Comparison of ENCODE assay signal across 12 mouse cellular contexts in genomic region chr14:20024888-20025719, GRCm38 (mm10). TPM values are rescaled to one million over a fixed set of nuclear protein-coding genes. Genes with fewer than 3 reads are reported as not detected.
A peak's percentile ranks its signal among the peaks of the same experiment; 100 is the strongest.
DNase-seq lines count a peak whose midpoint lies in the region; ATAC-seq and TF ChIP-seq lines count a peak whose summit lies in the region.
"Had no signal": no experiment of that assay in that cellular context is flagged by ENCODE, and none has a peak within 500 bp of the region (broad histone marks: within the 10 kb centered on the region; RNA-seq: fewer than 3 reads in every experiment).

No protein-coding gene starts in this region.

- H3K4me2 ChIP-seq in heart, embryonic 11.5 days = peak overlapping the region; percentile 16; the same call in 1 of the 2 replicates
- peak overlapping the region; percentile 54 for H3K4me2 ChIP-seq in liver, postnatal 0 days (ENCODE audit: low read depth, low read length)
- H3K4me2 ChIP-seq in forebrain, embryonic 14.5 days (ENCODE audit: low read length) = no peak overlapping the region
- H3K4me2 ChIP-seq in hindbrain, embryonic 13.5 days = no peak overlapping the region
- H3K4me2 ChIP-seq: limb, embryonic 12.5 days; neural tube, embryonic 15.5 days; stomach, embryonic 15.5 days had no signal

- no peak for TF ChIP-seq CTCF in bone marrow, adult 2 months (IDR thresholded peaks at IDR 0.05; ENCODE audit: control insufficient read depth, insufficient read depth, low read length)
- no peak for TF ChIP-seq CTCF in liver, postnatal 0 days (IDR thresholded peaks at IDR 0.05; ENCODE audit: low read depth)

- H3K36me3 ChIP-seq in heart, embryonic 11.5 days (ENCODE audit: control insufficient read depth, insufficient read depth, low read length) = no peaks in the 10 kb centered on the region
- no peaks in the 10 kb centered on the region for H3K36me3 ChIP-seq in heart, embryonic 10.5 days
- no peaks in the 10 kb centered on the region for H3K36me3 ChIP-seq in liver, postnatal 0 days (replicated peaks; ENCODE audit: insufficient read depth, low read length)
- H3K36me3 ChIP-seq in forebrain, embryonic 14.5 days (ENCODE audit: control insufficient read depth, insufficient read depth, low read length) = no peaks in the 10 kb centered on the region
- no peaks in the 10 kb centered on the region for H3K36me3 ChIP-seq in hindbrain, embryonic 13.5 days
- H3K36me3 ChIP-seq: limb, embryonic 12.5 days; neural tube, embryonic 15.5 days; stomach, embryonic 15.5 days had no signal

- 45% methylated on average over 6 of the region's 6 CpGs for WGBS in heart, embryonic 11.5 days (ENCODE audit: insufficient replicate concordance)
- WGBS in heart, embryonic 10.5 days = 52% methylated on average over 6 of the region's 6 CpGs
- 4% methylated on average over 6 of the region's 6 CpGs for WGBS in bone marrow, adult 2 months
- 27% methylated on average over 6 of the region's 6 CpGs for WGBS in liver, postnatal 0 days (ENCODE audit: insufficient replicate concordance)
- WGBS in forebrain, embryonic 14.5 days = 75% methylated on average over 6 of the region's 6 CpGs
- WGBS in hindbrain, embryonic 13.5 days = 69% methylated on average over 6 of the region's 6 CpGs

- no peak for ATAC-seq in heart, embryonic 11.5 days (replicated peaks; ENCODE audit: insufficient number of reproducible peaks, low FRiP score, low TSS enrichment)
- ATAC-seq in liver, postnatal 0 days = peak; percentile 56; the same call in 1 of the 2 replicates
- ATAC-seq in forebrain, embryonic 14.5 days = no peak
- ATAC-seq in hindbrain, embryonic 13.5 days (ENCODE audit: low FRiP score) = no peak

- no peak for TF ChIP-seq POLR2A in bone marrow, adult 2 months (IDR thresholded peaks at IDR 0.05; ENCODE audit: borderline replicate concordance, control insufficient read depth, low read depth, low read length)

- H3K4me1 ChIP-seq in heart, embryonic 11.5 days (ENCODE audit: control insufficient read depth, insufficient read depth, low read length) = peaks cover 5% of the 10 kb centered on the region
- peaks cover 6% of the 10 kb centered on the region for H3K4me1 ChIP-seq in heart, embryonic 10.5 days
- H3K4me1 ChIP-seq in bone marrow, adult 2 months (ENCODE audit: control insufficient read depth, insufficient read depth, low read length) = peaks cover 4% of the 10 kb centered on the region
- H3K4me1 ChIP-seq in liver, postnatal 0 days (ENCODE audit: insufficient read depth) = peaks cover 5% of the 10 kb centered on the region; the same call in 1 of the 2 replicates
- no peaks in the 10 kb centered on the region for H3K4me1 ChIP-seq in forebrain, embryonic 14.5 days (ENCODE audit: control insufficient read depth, insufficient read depth, low read length)
- H3K4me1 ChIP-seq in hindbrain, embryonic 13.5 days (replicated peaks) = no peaks in the 10 kb centered on the region
- H3K4me1 ChIP-seq: limb, embryonic 12.5 days; neural tube, embryonic 15.5 days; stomach, embryonic 15.5 days had no signal

- H3K4me3 ChIP-seq in heart, embryonic 11.5 days (ENCODE audit: low read depth, low read length) = no peak overlapping the region
- H3K4me3 ChIP-seq in heart, embryonic 10.5 days = no peak overlapping the region
- peak overlapping the region; percentile 32 for H3K4me3 ChIP-seq in bone marrow, adult 2 months (replicated peaks; ENCODE audit: control insufficient read depth, low read depth, low read length)
- no peak overlapping the region for H3K4me3 ChIP-seq in liver, postnatal 0 days (ENCODE audit: low read depth, low read length)
- no peak overlapping the region for H3K4me3 ChIP-seq in forebrain, embryonic 14.5 days (ENCODE audit: low read depth, low read length)
- H3K4me3 ChIP-seq in hindbrain, embryonic 13.5 days = no peak overlapping the region
- H3K4me3 ChIP-seq: limb, embryonic 12.5 days; neural tube, embryonic 15.5 days; stomach, embryonic 15.5 days had no signal

- DNase-seq in heart, embryonic 10.5 days (ENCODE audit: low spot score) = no peak
- DNase-seq in liver, postnatal 0 days = peak; percentile 71
- peak; percentile 56 to 72 for DNase-seq in thymus, adult 18-20 months
- DNase-seq in forebrain, embryonic 14.5 days (ENCODE audit: low spot score) = no peak
- no peak for DNase-seq in layer of hippocampus, postnatal 10 days (ENCODE audit: low spot score in 2 of 2)
- DNase-seq: cerebellum, adult 18-20 months had no signal

- H3K9ac ChIP-seq in heart, embryonic 11.5 days (ENCODE audit: low read depth, low read length) = 0 out of 2 replicates have a peak overlapping the region, but pooled peaks have one; percentile 28
- peak overlapping the region; percentile 38; the same call in 1 of the 2 replicates for H3K9ac ChIP-seq in liver, postnatal 0 days (replicated peaks)
- no peak overlapping the region for H3K9ac ChIP-seq in forebrain, embryonic 14.5 days (ENCODE audit: low read length)
- no peak overlapping the region for H3K9ac ChIP-seq in hindbrain, embryonic 13.5 days
- H3K9ac ChIP-seq: limb, embryonic 12.5 days; neural tube, embryonic 15.5 days; stomach, embryonic 15.5 days had no signal

- H3K27me3 ChIP-seq in heart, embryonic 11.5 days (ENCODE audit: control insufficient read depth, insufficient read depth, low read length) = no peaks in the 10 kb centered on the region
- no peaks in the 10 kb centered on the region for H3K27me3 ChIP-seq in heart, embryonic 10.5 days (ENCODE audit: insufficient read depth, poor library complexity, severe bottlenecking)
- no peaks in the 10 kb centered on the region for H3K27me3 ChIP-seq in liver, postnatal 0 days (ENCODE audit: insufficient read depth, low read length)
- H3K27me3 ChIP-seq in forebrain, embryonic 14.5 days (replicated peaks; ENCODE audit: control insufficient read depth, insufficient read depth, low read length) = no peaks in the 10 kb centered on the region
- no peaks in the 10 kb centered on the region for H3K27me3 ChIP-seq in hindbrain, embryonic 13.5 days
- H3K27me3 ChIP-seq: limb, embryonic 12.5 days; neural tube, embryonic 15.5 days; stomach, embryonic 15.5 days had no signal

- no peak; the same call in 1 of the 2 replicates for TF ChIP-seq EP300 in liver, postnatal 0 days (IDR thresholded peaks at IDR 0.05; ENCODE audit: low read depth)

- H3K27ac ChIP-seq in heart, embryonic 11.5 days (ENCODE audit: low read depth, low read length) = no peak overlapping the region
- no peak overlapping the region for H3K27ac ChIP-seq in heart, embryonic 10.5 days
- peak overlapping the region; percentile 11 for H3K27ac ChIP-seq in bone marrow, adult 2 months (ENCODE audit: control insufficient read depth, insufficient read depth, low read depth, low read length, poor library complexity)
- H3K27ac ChIP-seq in liver, postnatal 0 days (ENCODE audit: low read depth) = peak overlapping the region; percentile 44; the same call in 1 of the 2 replicates
- no peak overlapping the region for H3K27ac ChIP-seq in forebrain, embryonic 14.5 days (ENCODE audit: low read depth, low read length)
- H3K27ac ChIP-seq in hindbrain, embryonic 13.5 days = no peak overlapping the region
- H3K27ac ChIP-seq: limb, embryonic 12.5 days; neural tube, embryonic 15.5 days; stomach, embryonic 15.5 days had no signal

- no peaks in the 10 kb centered on the region for H3K9me3 ChIP-seq in heart, embryonic 11.5 days (replicated peaks; ENCODE audit: control insufficient read depth, low read length)
- H3K9me3 ChIP-seq in heart, embryonic 10.5 days = no peaks in the 10 kb centered on the region
- H3K9me3 ChIP-seq in liver, postnatal 0 days (ENCODE audit: low read length) = no peaks in the 10 kb centered on the region
- no peaks in the 10 kb centered on the region for H3K9me3 ChIP-seq in forebrain, embryonic 14.5 days (replicated peaks; ENCODE audit: control insufficient read depth, low read length)
- no peaks in the 10 kb centered on the region for H3K9me3 ChIP-seq in hindbrain, embryonic 13.5 days
- H3K9me3 ChIP-seq: limb, embryonic 12.5 days; neural tube, embryonic 15.5 days; stomach, embryonic 15.5 days had no signal

RNA-seq across cellular contexts. Expression of gene Gng2, which starts 47.7 kb away (rescaled TPM):
- polyA plus RNA-seq in heart, embryonic 11.5 days (2014; fragmentation: Nextera tagmentation; extraction: Ambion mirVana) = 41.1 and 42.4 TPM in 2 replicates
- polyA plus RNA-seq in heart, embryonic 10.5 days (2016; fragmentation: Nextera tagmentation; extraction: Ambion mirVana) = 33.9 and 61.6 TPM in 2 replicates
- polyA plus RNA-seq in bone marrow, adult 2 months (2011; ENCODE audit: insufficient read depth, insufficient read length, low replicate concordance, missing spikeins) = 8.7 and 23.1 TPM in 2 replicates
- 6.2 and 8.3 TPM in 2 replicates for polyA plus RNA-seq in liver, postnatal 0 days (2015; fragmentation: Nextera tagmentation; extraction: Ambion mirVana)
- 423 and 429 TPM in 2 replicates for polyA plus RNA-seq in forebrain, embryonic 14.5 days (2014; fragmentation: Nextera tagmentation; extraction: Ambion mirVana)
- total RNA-seq in layer of hippocampus, postnatal 10 days (2021) = 100 to 1,000 TPM; 491 to 562 TPM
- polyA plus RNA-seq in hindbrain, embryonic 13.5 days (2015; fragmentation: Nextera tagmentation; extraction: Ambion mirVana) = 374 and 390 TPM in 2 replicates

Comparison
In these comparisons a context has a peak if more than half of its experiments do, and no peak if none do; other contexts are left out.
1. H3K27ac ChIP-seq: peak in bone marrow, adult 2 months (single experiment) and liver, postnatal 0 days (single experiment); none in heart, embryonic 11.5 days (single experiment), heart, embryonic 10.5 days (single experiment), forebrain, embryonic 14.5 days (single experiment) and hindbrain, embryonic 13.5 days (single experiment).
2. H3K4me2 ChIP-seq: peak in heart, embryonic 11.5 days (single experiment) and liver, postnatal 0 days (single experiment); none in forebrain, embryonic 14.5 days (single experiment) and hindbrain, embryonic 13.5 days (single experiment).
3. H3K9ac ChIP-seq: peak in heart, embryonic 11.5 days (single experiment) and liver, postnatal 0 days (single experiment); none in forebrain, embryonic 14.5 days (single experiment) and hindbrain, embryonic 13.5 days (single experiment).
4. DNase-seq: peak in liver, postnatal 0 days (single experiment) and thymus, adult 18-20 months (2 of 2); none in heart, embryonic 10.5 days (single experiment), forebrain, embryonic 14.5 days (single experiment) and layer of hippocampus, postnatal 10 days (0 of 2).